ENCODE assay signal across 34 mouse cellular contexts in the genomic region with DNA sequence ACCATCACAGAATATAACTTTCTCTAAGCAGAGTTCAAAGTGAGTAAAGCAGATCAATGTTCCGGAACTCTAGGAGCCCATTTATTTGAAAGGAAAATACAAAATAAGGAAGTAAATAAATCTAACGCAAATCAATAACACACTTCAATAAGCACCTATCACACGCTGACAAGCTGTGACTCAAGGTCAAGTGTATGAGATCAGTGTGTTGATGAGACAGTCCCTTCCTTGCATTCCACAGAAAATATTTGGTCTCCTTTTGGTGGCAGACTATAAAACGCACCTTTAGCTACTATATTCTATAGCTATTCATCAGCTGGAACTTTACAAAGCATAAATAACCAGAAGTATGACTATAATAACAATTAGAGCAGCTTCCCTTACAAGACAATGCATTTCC.
"Had no signal": no experiment of that assay in that cellular context is flagged by ENCODE, and none has a peak within 500 bp of the region (broad histone marks: within the 10 kb centered on the region; RNA-seq: fewer than 3 reads in every experiment).

No protein-coding gene starts in this region.

- H3K9ac ChIP-seq: heart, embryonic 12.5 days; heart, embryonic 13.5 days; heart, embryonic 15.5 days; hindbrain, embryonic 12.5 days; hindbrain, embryonic 13.5 days; hindbrain, embryonic 14.5 days; hindbrain, embryonic 15.5 days; intestine, embryonic 15.5 days; kidney, embryonic 15.5 days had no signal

- H3K4me1 ChIP-seq: heart, embryonic 15.5 days; hindbrain, embryonic 12.5 days; hindbrain, embryonic 13.5 days; hindbrain, embryonic 15.5 days; intestine, embryonic 15.5 days; kidney, embryonic 15.5 days had no signal

- H3K27me3 ChIP-seq: heart, embryonic 12.5 days; heart, embryonic 13.5 days; heart, embryonic 15.5 days; hindbrain, embryonic 15.5 days; intestine, embryonic 15.5 days; kidney, embryonic 15.5 days had no signal

- H3K9me3 ChIP-seq: heart, embryonic 10.5 days; heart, embryonic 12.5 days; heart, embryonic 13.5 days; heart, embryonic 15.5 days; hindbrain, embryonic 10.5 days; hindbrain, embryonic 12.5 days; hindbrain, embryonic 13.5 days; hindbrain, embryonic 15.5 days; intestine, embryonic 15.5 days; kidney, embryonic 15.5 days had no signal

- DNase-seq: heart, postnatal 10 days; heart, postnatal 14 days; heart, postnatal 36 days; heart, postnatal 4 days; kidney, adult 11 months; kidney, adult 18-20 months; kidney, adult 2 months; kidney, adult 8-10 months; kidney, adult 9 months; kidney, postnatal 10 days; kidney, postnatal 14 days; kidney, postnatal 25 days; kidney, postnatal 36 days; kidney, postnatal 4 days; layer of hippocampus, adult 9-11 months; layer of hippocampus, postnatal 36 days had no signal

- ATAC-seq: hindbrain, postnatal 0 days; inflammation-experienced regulatory T-cells, adult 6 months; intestine, embryonic 15.5 days; intestine, embryonic 16.5 days; intestine, postnatal 0 days had no signal

- H3K36me3 ChIP-seq: heart, embryonic 10.5 days; heart, embryonic 12.5 days; heart, embryonic 13.5 days; heart, embryonic 15.5 days; hindbrain, embryonic 10.5 days; hindbrain, embryonic 12.5 days; hindbrain, embryonic 13.5 days; hindbrain, embryonic 15.5 days; intestine, embryonic 15.5 days; kidney, embryonic 15.5 days had no signal

- H3K4me2 ChIP-seq: heart, embryonic 11.5 days; heart, embryonic 12.5 days; heart, embryonic 13.5 days; heart, embryonic 15.5 days; hindbrain, embryonic 12.5 days; hindbrain, embryonic 13.5 days; hindbrain, embryonic 14.5 days; hindbrain, embryonic 15.5 days; intestine, embryonic 15.5 days; kidney, embryonic 15.5 days had no signal

- H3K27ac ChIP-seq: heart, embryonic 10.5 days; heart, embryonic 13.5 days; heart, embryonic 15.5 days; hindbrain, embryonic 10.5 days; hindbrain, embryonic 12.5 days; hindbrain, embryonic 13.5 days; hindbrain, embryonic 14.5 days; hindbrain, embryonic 15.5 days; hindbrain, postnatal 0 days; intestine, embryonic 15.5 days; kidney, embryonic 15.5 days; kidney, postnatal 0 days; layer of hippocampus, adult 2 months had no signal

- H3K4me3 ChIP-seq: heart, embryonic 10.5 days; heart, embryonic 12.5 days; heart, embryonic 13.5 days; heart, embryonic 15.5 days; hindbrain, embryonic 10.5 days; hindbrain, embryonic 12.5 days; hindbrain, embryonic 13.5 days; hindbrain, embryonic 15.5 days; intestine, embryonic 15.5 days; kidney, embryonic 15.5 days; layer of hippocampus, adult 2 months had no signal
